Comparison of ENCODE assay signal across 8 mouse cellular contexts in genomic region chr19:45075323-45076035, GRCm38 (mm10). TPM values are rescaled to one million over a fixed set of nuclear protein-coding genes. Genes with fewer than 3 reads are reported as not detected.
DNase-seq lines count a peak whose midpoint lies in the region; ATAC-seq lines count a peak whose summit lies in the region.

No protein-coding gene starts in this region.

- H3K4me2 ChIP-seq in embryonic facial prominence, embryonic 15.5 days (replicated peaks): peak overlapping the region; percentile 92
- peak overlapping the region; percentile 97 for H3K4me2 ChIP-seq in hindbrain, embryonic 13.5 days

- 0 out of 2 replicates have a peak, but pooled peaks have one; percentile 11 for ATAC-seq in cerebellum, adult (ENCODE audit: insufficient number of reproducible peaks, low FRiP score, low TSS enrichment)
- peak; percentile 54 for ATAC-seq in embryonic facial prominence, embryonic 15.5 days (ENCODE audit: insufficient number of reproducible peaks, low FRiP score, low TSS enrichment, low read depth)
- peak; percentile 41 for ATAC-seq in hindbrain, embryonic 13.5 days (ENCODE audit: low FRiP score)
- ATAC-seq in megakaryocyte progenitor cell, adult 5-6 weeks (replicated peaks; ENCODE audit: poor library complexity): peak; percentile 21

- WGBS in embryonic facial prominence, embryonic 15.5 days: under 1% methylated on average over 32 of the region's 32 CpGs
- WGBS in hindbrain, embryonic 13.5 days: under 1% methylated on average over 32 of the region's 32 CpGs

- H3K27ac ChIP-seq in embryonic facial prominence, embryonic 15.5 days (replicated peaks): peak overlapping the region; percentile 99
- H3K27ac ChIP-seq in hindbrain, embryonic 13.5 days: 0 out of 2 replicates have a peak overlapping the region, but pooled peaks have one; percentile 91

- no peaks in the 10 kb centered on the region for H3K9me3 ChIP-seq in embryonic facial prominence, embryonic 15.5 days (replicated peaks)
- H3K9me3 ChIP-seq in hindbrain, embryonic 13.5 days: no peaks in the 10 kb centered on the region

- no peaks in the 10 kb centered on the region for H3K36me3 ChIP-seq in embryonic facial prominence, embryonic 15.5 days
- no peaks in the 10 kb centered on the region for H3K36me3 ChIP-seq in hindbrain, embryonic 13.5 days

- DNase-seq in cerebellum, postnatal 4 days (ENCODE audit: low spot score in 2 of 2): no peak
- DNase-seq in B cell, adult 2 months: peak; percentile 14 to 19
- DNase-seq in adrenal gland, postnatal 36 days: no peak
- DNase-seq in layer of hippocampus, adult 9-11 months: no peak

- H3K4me1 ChIP-seq in embryonic facial prominence, embryonic 15.5 days: peaks cover 60% of the 10 kb centered on the region
- peaks cover 43% of the 10 kb centered on the region for H3K4me1 ChIP-seq in hindbrain, embryonic 13.5 days (replicated peaks)

- H3K27me3 ChIP-seq in embryonic facial prominence, embryonic 15.5 days: peaks cover 37% of the 10 kb centered on the region
- peaks cover 80% of the 10 kb centered on the region for H3K27me3 ChIP-seq in hindbrain, embryonic 13.5 days

- H3K4me3 ChIP-seq in embryonic facial prominence, embryonic 15.5 days (replicated peaks): peak overlapping the region; percentile 78
- peak overlapping the region; percentile 65 for H3K4me3 ChIP-seq in hindbrain, embryonic 13.5 days

- peak overlapping the region; percentile 26 for H3K9ac ChIP-seq in embryonic facial prominence, embryonic 15.5 days
- H3K9ac ChIP-seq in hindbrain, embryonic 13.5 days: peak overlapping the region; percentile 84

RNA-seq across cellular contexts. Expression of gene Kazald1, which starts 0.4 kb away (rescaled TPM):
- polyA plus RNA-seq in embryonic facial prominence, embryonic 15.5 days (2015; fragmentation: Nextera tagmentation; extraction: Ambion mirVana): 58.2 and 59.1 TPM in 2 replicates
- 4.7 and 6.3 TPM in 2 replicates for polyA plus RNA-seq in hindbrain, embryonic 13.5 days (2015; fragmentation: Nextera tagmentation; extraction: Ambion mirVana)
- total RNA-seq in megakaryocyte progenitor cell, adult 5-6 weeks (2015): 0.17 and 0.25 TPM in 2 replicates
- 0.83 and 0.84 TPM in 2 replicates for total RNA-seq in megakaryocyte progenitor cell, adult 5-6 weeks (2017)
- total RNA-seq in adrenal gland, postnatal 36 days (2021): 1 to 10 TPM; 3.9 to 6.6 TPM

RNA-seq across cellular contexts. Expression of gene Sfxn3, which starts 28.2 kb away (rescaled TPM):
- polyA plus RNA-seq in embryonic facial prominence, embryonic 15.5 days (2015; fragmentation: Nextera tagmentation; extraction: Ambion mirVana): 37.4 and 41.3 TPM in 2 replicates
- polyA plus RNA-seq in hindbrain, embryonic 13.5 days (2015; fragmentation: Nextera tagmentation; extraction: Ambion mirVana): 63.1 and 65.4 TPM in 2 replicates
- total RNA-seq in megakaryocyte progenitor cell, adult 5-6 weeks (2015): 17.5 and 23.8 TPM in 2 replicates
- total RNA-seq in megakaryocyte progenitor cell, adult 5-6 weeks (2017): 2.4 and 3.1 TPM in 2 replicates
- 10 to 100 TPM; 63.9 to 66.5 TPM for total RNA-seq in adrenal gland, postnatal 36 days (2021)

RNA-seq across cellular contexts. Expression of gene Pdzd7, which starts 30.0 kb away (rescaled TPM):
- polyA plus RNA-seq in embryonic facial prominence, embryonic 15.5 days (2015; fragmentation: Nextera tagmentation; extraction: Ambion mirVana): 0.68 and 0.75 TPM in 2 replicates
- polyA plus RNA-seq in hindbrain, embryonic 13.5 days (2015; fragmentation: Nextera tagmentation; extraction: Ambion mirVana): 1.4 and 1.5 TPM in 2 replicates
- total RNA-seq in megakaryocyte progenitor cell, adult 5-6 weeks (2015): 0.05 TPM in 1 of 2 replicates, not detected in the other
- total RNA-seq in megakaryocyte progenitor cell, adult 5-6 weeks (2017): not detected in 2 replicates
- under 1 TPM; 0.13 to 0.23 TPM for total RNA-seq in adrenal gland, postnatal 36 days (2021)

Comparison
In these comparisons a context has a peak if more than half of its experiments do, and no peak if none do; other contexts are left out.
1. DNase-seq: peak in B cell, adult 2 months (2 of 2); none in cerebellum, postnatal 4 days (0 of 2), adrenal gland, postnatal 36 days (0 of 2) and layer of hippocampus, adult 9-11 months (single experiment).
2. Peak in every context shown above with its lines, with median percentiles within 50 percentile points of each other: ATAC-seq.